Mouse (Mus musculus): Measurements from ENCODE around the gene Gm20388.

The Gm20388 gene

DNA sequence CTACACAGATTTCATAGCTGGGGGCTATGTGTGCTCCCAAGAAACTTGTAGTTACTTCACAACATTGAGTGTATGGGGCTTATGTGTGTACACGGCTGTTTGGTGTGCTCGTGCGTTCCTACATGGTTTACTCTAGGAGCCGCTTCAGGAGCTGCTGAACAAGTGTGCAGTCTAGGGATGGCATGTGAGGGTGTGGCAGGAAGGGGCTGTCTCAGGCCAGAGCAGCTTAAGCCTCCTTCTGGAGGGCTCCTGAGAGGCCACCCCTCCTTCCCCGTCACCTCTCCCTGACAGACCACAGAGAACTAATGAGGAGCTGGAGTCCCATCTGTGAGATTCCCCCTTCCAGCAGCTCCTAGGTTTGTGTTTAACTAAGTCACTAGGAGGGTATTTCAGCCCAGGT lies 2077.3 kb downstream of the Gm20388 start:
- no peak for DNase-seq (ENCODE audit: low read depth)

GRCm38 (mm10) chr8:121990506-121991255 lies 2080.0 kb downstream of the Gm20388 start:
- DNase-seq (ENCODE audit: low read depth) = peak; percentile 94

DNA sequence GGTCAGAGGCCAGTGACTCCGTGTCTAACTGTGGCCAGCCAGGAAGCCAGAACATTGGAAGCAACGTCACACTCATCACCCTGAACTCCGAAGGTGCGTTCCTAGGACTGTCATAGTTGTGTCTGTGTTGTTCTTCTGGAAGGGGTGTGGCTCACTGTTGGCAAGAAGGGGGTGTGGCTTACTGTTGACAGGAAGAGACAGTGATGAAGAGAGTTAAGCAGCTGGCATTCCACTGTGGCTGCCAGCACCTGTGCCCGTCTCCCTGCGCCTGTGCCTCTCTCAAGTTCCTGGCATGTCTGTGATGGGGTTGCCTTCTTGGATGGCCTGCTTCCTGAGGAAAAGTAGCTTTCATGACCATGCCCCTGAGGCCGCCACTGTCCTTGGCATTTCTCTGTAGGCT lies 2081.0 kb downstream of the Gm20388 start:
- no peak for DNase-seq (ENCODE audit: low read depth)

GRCm38 (mm10) chr8:121992911-121993310 lies 2082.3 kb downstream of the Gm20388 start:
- DNase-seq (ENCODE audit: low read depth) = no peak

DNA sequence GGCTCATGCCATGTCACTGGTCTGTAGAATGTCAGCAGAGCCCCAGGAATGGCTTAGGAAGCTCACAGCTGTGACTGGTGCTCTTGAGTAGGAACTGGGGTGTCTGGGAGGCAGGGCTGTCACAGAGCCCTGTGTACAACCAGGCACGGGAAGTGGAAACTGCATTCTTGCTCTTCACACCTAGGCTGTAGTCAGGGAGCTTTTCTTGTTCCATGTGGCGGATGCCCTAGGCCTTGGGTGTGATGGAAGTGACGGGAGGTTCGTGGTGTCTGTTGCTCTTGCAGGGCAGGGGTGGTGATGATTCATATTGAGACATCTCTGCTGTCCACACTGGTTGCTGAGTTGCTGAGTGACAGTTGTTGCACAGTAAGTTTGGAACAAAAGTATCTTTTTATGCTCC lies 2084.5 kb downstream of the Gm20388 start:
- peak; percentile 45 for DNase-seq (ENCODE audit: low read depth)

GRCm38 (mm10) chr8:121995895-121996294 lies 2085.3 kb downstream of the Gm20388 start:
- DNase-seq (ENCODE audit: low read depth) = no peak

- no peak for DNase-seq (ENCODE audit: low read depth)
These were observed 2088.0 kb downstream of the Gm20388 start for GRCm38 (mm10) chr8:121998631-121999030.

- DNase-seq (ENCODE audit: low read depth) = no peak
These were observed 2088.6 kb downstream of the Gm20388 start for GRCm38 (mm10) chr8:121999211-121999610.

DNA sequence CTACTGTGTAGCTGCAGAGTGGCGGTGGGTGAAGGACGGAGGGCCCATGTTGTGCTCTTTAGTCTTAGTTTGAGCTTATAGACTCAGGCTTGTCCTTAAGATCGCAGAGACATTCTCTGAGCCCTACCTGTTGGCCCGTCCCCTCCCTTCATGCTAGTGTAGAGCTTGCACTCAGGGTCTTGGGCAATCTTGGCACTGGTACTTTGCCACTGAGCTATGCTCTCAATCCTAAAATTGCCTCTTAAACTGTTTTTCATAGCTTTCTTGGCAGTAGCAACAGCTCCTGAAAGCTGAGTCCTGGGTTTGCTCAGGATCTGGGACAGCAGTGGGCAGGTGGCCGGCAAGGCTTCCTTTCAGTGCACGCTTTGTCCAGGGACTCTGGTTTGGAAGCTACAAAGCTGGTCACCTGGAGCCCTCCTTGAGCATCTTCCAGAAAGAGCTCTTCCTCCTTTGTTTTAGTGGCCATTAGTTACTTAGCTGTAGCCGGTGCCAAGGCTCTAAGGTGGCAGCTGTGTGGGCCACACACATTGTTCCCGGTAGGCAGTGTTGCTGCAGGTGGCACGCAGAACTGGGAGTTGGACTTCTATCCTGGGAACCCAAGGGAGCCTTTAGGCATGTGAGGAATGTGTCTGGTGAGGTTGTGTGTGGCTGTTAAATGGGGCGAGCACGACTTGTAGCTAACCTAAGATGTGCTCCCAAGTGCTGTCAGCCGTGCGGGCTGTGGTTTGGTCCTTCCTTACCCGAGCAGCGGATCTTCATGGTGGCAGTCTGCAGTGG lies 2090.9 kb downstream of the Gm20388 start:
- no peak for DNase-seq (ENCODE audit: low read depth)

- DNase-seq (ENCODE audit: low read depth) = no peak
These were observed 2093.0 kb downstream of the Gm20388 start for GRCm38 (mm10) chr8:122003646-122004045.

DNA sequence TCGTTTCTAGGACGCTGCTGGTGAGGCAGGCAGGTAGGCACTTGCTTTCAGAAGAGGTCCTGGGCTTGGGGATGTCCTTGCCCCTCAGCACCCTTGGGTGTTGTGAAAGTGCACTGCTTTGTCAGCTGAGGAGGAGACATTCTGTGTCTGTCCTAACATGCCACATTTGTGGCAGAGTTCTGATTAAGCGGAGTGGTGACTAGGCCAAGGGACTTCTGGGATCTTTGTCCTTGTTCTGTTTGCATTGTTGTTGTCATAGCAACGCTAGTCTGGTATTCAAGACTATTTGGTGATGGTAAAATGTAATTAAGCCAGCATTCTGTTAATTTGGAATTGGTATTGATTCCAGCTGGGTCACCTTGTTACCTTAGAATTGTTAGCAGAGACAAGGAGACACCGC lies 2093.5 kb downstream of the Gm20388 start:
- no peak for DNase-seq (ENCODE audit: low read depth)

GRCm38 (mm10) chr8:122005422-122006204 lies 2095.0 kb downstream of the Gm20388 start:
- no peak for DNase-seq (ENCODE audit: low read depth)

GRCm38 (mm10) chr8:122006688-122007484 lies 2096.2 kb downstream of the Gm20388 start:
- no peak for DNase-seq (ENCODE audit: low read depth)

DNA sequence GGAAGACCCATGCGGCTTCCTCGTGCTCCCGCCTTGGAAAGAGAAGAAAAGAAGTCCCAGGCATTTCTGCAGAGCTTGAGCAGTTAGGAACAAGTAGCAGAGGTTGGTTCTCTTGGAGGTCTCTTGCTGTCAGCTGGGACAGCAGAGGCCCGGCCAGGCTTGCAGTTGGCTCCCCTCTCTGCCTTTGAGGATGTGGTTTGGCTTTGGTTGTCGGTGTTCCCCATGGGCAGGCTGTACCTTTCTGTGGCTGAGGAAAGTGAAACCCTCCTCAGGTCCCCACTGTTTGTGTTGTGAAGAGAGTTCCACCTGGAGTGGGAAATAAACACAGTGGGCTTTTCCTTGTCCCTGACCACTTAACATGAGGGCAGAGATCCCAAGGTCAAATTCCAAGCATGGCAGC lies 2097.8 kb downstream of the Gm20388 start:
- no peak for DNase-seq (ENCODE audit: low read depth)

DNA sequence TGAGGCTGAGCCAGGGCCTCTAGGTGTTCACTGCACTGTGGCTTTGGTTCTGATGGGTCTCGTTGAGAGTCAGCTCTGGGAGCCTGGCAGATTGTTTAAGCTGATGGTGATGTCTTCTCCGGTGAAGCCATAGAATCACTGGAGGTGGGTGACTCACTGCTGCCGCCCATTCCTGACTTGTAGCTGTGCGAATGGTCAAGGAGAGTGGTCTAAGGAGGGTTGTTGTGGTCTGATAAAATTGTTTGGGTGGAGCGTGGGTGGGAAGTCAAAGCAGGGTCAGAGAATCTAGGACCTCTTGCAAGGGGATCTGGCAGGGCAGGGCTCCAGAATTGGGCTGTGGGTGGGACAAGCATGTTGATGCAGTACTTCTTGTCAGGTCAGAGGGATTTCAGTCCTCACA lies 2100.0 kb downstream of the Gm20388 start:
- peak; percentile 55 for DNase-seq (ENCODE audit: low read depth)

DNA sequence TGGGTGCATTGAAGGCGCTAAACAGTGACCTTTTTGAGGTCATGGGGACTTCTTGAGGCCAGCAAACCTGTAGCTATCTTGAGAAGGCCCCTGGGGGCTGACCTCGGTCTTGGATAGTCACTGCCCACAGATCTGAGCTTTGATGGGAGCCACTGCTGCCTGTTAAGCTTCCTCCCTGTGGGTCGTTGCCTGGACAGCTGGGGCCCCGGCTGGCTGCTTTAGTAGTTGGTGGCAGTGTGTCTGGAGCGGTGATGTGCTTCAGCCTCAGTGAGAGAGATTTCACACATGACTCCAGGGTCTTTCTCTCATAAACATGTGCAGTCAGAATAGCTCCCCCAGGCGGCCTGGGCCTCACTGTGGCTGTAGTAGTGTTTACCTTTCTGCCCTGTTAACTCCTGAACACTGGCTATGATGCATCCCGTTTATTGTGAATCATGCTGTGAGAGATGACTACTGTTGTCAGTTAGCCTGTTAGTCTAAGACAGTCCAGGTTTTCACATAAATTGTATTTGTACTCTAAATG lies 2100.5 kb downstream of the Gm20388 start:
- DNase-seq (ENCODE audit: low read depth) = peak; percentile 49

DNA sequence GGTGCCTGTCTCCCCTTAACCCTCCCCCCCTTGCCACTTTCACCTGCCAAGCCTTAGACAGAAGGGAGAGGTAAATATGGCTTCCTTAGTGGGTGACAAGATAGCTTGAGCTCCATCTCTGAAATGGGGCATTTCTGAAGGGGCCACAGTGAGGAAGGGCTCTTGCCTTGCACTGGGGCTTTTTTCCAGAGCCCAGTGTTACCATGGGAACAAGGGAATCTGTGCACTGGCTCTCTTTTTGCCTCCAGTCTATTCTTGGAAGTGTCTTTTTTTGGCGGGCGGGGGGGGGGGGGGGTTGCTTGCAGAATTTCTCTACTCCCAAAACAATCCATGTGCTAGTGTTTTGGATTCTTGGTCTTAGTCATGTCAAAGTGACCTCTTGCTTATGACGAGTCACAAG lies 2104.0 kb downstream of the Gm20388 start:
- DNase-seq (ENCODE audit: low read depth) = peak; percentile 45

GRCm38 (mm10) chr8:122018046-122018831 lies 2107.6 kb downstream of the Gm20388 start:
- no peak for DNase-seq (ENCODE audit: low read depth)

DNA sequence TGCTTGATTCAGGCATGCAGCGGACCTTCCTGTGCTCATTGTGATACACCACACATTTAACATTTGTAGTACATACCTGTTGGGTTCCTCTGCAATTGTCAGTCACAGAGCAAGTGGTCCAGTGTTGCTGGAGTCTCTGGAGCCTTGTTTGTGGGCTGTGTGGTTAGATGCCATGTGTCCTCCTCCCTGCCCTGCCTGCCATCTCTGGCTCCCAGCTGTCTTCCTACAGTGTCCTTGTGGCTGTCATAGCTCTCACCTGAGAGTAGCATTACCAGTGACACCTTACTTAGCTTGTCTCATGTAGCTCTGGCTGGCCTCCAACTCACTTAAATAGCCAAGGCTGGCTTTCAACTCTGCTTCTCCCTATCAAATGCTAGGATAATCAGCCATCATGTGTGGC lies 2108.5 kb downstream of the Gm20388 start:
- no peak for DNase-seq (ENCODE audit: low read depth)

GRCm38 (mm10) chr8:122020050-122020771 lies 2109.6 kb downstream of the Gm20388 start:
- peak; percentile 80 for DNase-seq (ENCODE audit: low read depth)

Data from NIH3T3 (cell line).